Mouse (Mus musculus) limb, embryonic 11.5 days (tissue): ENCODE results near the gene Cd300e. TPM values are rescaled to one million over a fixed set of nuclear protein-coding genes. Genes with fewer than 3 reads are reported as not detected.

Source experiments
- polyA plus RNA-seq: library from polyadenylated mRNA; unstranded; fragments of >200 nt; fragmentation: Nextera tagmentation; extraction: Ambion mirVana; gene quantifications from 2 replicates; pipeline ENCODE4 v1.2.1, GENCODE M21; 2014

Cd300e gene
- polyA plus RNA-seq, 1 experiment from 2014 or later = not detected

Other genes with a start within 250 kb of the Cd300e start
- 38.8 and 41.1 TPM in 2 replicates for gene Gprc5c, start 211.0 kb downstream of the Cd300e start, polyA plus RNA-seq
- gene Cd300a, start 172.1 kb downstream of the Cd300e start, polyA plus RNA-seq = 0.45 and 0.61 TPM in 2 replicates
- gene Cd300lb, start 127.8 kb downstream of the Cd300e start, polyA plus RNA-seq = not detected in 2 replicates
- gene Cd300c, start 93.0 kb downstream of the Cd300e start, polyA plus RNA-seq = not detected in 2 replicates
- 0.07 and 0.09 TPM in 2 replicates for gene Cd300ld, start 72.3 kb downstream of the Cd300e start, polyA plus RNA-seq
- 0.47 and 0.65 TPM in 2 replicates for gene Cd300c2, start 60.3 kb downstream of the Cd300e start, polyA plus RNA-seq
- gene Cd300ld2, start 46.0 kb downstream of the Cd300e start, polyA plus RNA-seq = not detected in 2 replicates
- not detected in 2 replicates for gene Cd300ld4, start 35.2 kb downstream of the Cd300e start, polyA plus RNA-seq
- gene Cd300ld5, start 24.4 kb downstream of the Cd300e start, polyA plus RNA-seq = not detected in 2 replicates
- gene Cd300ld3, start 13.8 kb downstream of the Cd300e start, polyA plus RNA-seq = not detected in 2 replicates
- gene Rab37, start 29.3 kb upstream of the Cd300e start, polyA plus RNA-seq = 1.1 and 1.2 TPM in 2 replicates
- gene Cd300lf, start 71.8 kb upstream of the Cd300e start, polyA plus RNA-seq = 0.19 TPM in 1 of 2 replicates, not detected in the other
- gene Slc9a3r1, start 101.2 kb upstream of the Cd300e start, polyA plus RNA-seq = 24.9 and 29.5 TPM in 2 replicates
- gene Tmem104, start 125.3 kb upstream of the Cd300e start, polyA plus RNA-seq = 7.7 and 9.8 TPM in 2 replicates
- 17.1 and 21.0 TPM in 2 replicates for gene Nat9, start 125.7 kb upstream of the Cd300e start, polyA plus RNA-seq
- 0.04 and 0.06 TPM in 2 replicates for gene Grin2c, start 205.1 kb upstream of the Cd300e start, polyA plus RNA-seq
- gene Fdxr, start 214.9 kb upstream of the Cd300e start, polyA plus RNA-seq = 10.2 and 15.6 TPM in 2 replicates
- gene Fads6, start 235.5 kb upstream of the Cd300e start, polyA plus RNA-seq = 0.04 and 0.11 TPM in 2 replicates
- gene Otop2, start 245.0 kb upstream of the Cd300e start, polyA plus RNA-seq = not detected in 2 replicates